Mouse (Mus musculus) heart, embryonic 13.5 days (tissue): ENCODE results near the gene Sox6. TPM values are rescaled to one million over a fixed set of nuclear protein-coding genes. Genes with fewer than 3 reads are reported as not detected.
"Not testable (repeated sequence)": the region's sequence is repeated elsewhere in the genome, so short reads cannot be mapped to it uniquely, and the experiment has no call there.

ENCODE experiments used
- ATAC-seq: fragments of 200-750 bp; cut with Nextera tagmentation; 2 replicates; pipeline ENCODE4 v1.8.0; 2017; ENCODE audit warnings: moderate TSS enrichment; ENCODE audit not compliant: insufficient number of reproducible peaks, low FRiP score, low TSS enrichment; ENCODE audit errors: extremely low read depth
- H3K27ac ChIP-seq: fragments of 300-500 bp; sonication (generic); replicated peaks from 2 replicates; pipeline ENCODE4 v1.5.1; 2015; ENCODE audit warnings: moderate library complexity, mild to moderate bottlenecking, inconsistent platforms
- H3K27me3 ChIP-seq: fragments of 300-500 bp; sonication (generic); replicated peaks from 2 replicates; pipeline ENCODE4 v1.6.1; 2015; ENCODE audit warnings: mild to moderate bottlenecking, inconsistent platforms
- H3K36me3 ChIP-seq: fragments of 300-500 bp; sonication (generic); 2 replicates; pipeline ENCODE4 v1.6.1; 2015; ENCODE audit warnings: mild to moderate bottlenecking, inconsistent platforms
- H3K4me1 ChIP-seq: fragments of 300-500 bp; sonication (generic); 2 replicates; pipeline ENCODE4 v1.6.1; 2015; ENCODE audit warnings: inconsistent platforms
- H3K4me2 ChIP-seq: fragments of 300-500 bp; sonication (generic); 2 replicates; pipeline ENCODE4 v1.6.1; 2015; ENCODE audit warnings: inconsistent platforms, mild to moderate bottlenecking, moderate library complexity
- H3K4me3 ChIP-seq: fragments of 300-500 bp; sonication (generic); 2 replicates; pipeline ENCODE4 v1.5.1; 2015; ENCODE audit warnings: moderate library complexity, mild to moderate bottlenecking, inconsistent platforms
- H3K9ac ChIP-seq: fragments of 300-500 bp; sonication (generic); 2 replicates; pipeline ENCODE4 v1.6.1; 2015; ENCODE audit warnings: inconsistent platforms, mild to moderate bottlenecking, moderate library complexity
- H3K9me3 ChIP-seq: fragments of 300-500 bp; sonication (generic); 2 replicates; pipeline ENCODE4 v1.6.1; 2016; ENCODE audit warnings: inconsistent platforms
- WGBS: fragments of 180-500 bp; shearing (Covaris S2); methylation state at CpG from one replicate; pipeline ENCODE4 v1.1.7; 2015; ENCODE audit warnings: mixed read lengths; 5-methylcytosine and 5-hydroxymethylcytosine counted together
- polyA plus RNA-seq: library from polyadenylated mRNA; unstranded; fragments of >200 nt; fragmentation: Nextera tagmentation; extraction: Ambion mirVana; gene quantifications from 2 replicates; pipeline ENCODE4 v1.2.1, GENCODE M21; 2015

Gene Sox6
- polyA plus RNA-seq = 27.2 and 30.0 TPM in 2 replicates

GRCm38 (mm10) chr7:116038511-116038910 lies at the start of gene Sox6:
Gene Sox6, minus strand, starts transcription at chr7:116038796.
- WGBS = under 1% methylated on average over 11 of the region's 11 CpGs
- Histone ChIP-seq H3K9me3 (no peaks in the 10 kb centered on the region), H3K9ac (peak within 1 kb of the TSS; percentile 77), H3K27me3 (peaks cover 41% of the 10 kb centered on the region), H3K4me1 (peaks cover 25% of the 10 kb centered on the region), H3K4me2 (peak within 1 kb of the TSS; percentile 99), H3K27ac (no peak within 1 kb of the TSS; the same call in 1 of the 2 replicates), H3K4me3 (peak within 1 kb of the TSS; percentile 68), H3K36me3 (no peaks in the 10 kb centered on the region)
- no peak for ATAC-seq

DNA sequence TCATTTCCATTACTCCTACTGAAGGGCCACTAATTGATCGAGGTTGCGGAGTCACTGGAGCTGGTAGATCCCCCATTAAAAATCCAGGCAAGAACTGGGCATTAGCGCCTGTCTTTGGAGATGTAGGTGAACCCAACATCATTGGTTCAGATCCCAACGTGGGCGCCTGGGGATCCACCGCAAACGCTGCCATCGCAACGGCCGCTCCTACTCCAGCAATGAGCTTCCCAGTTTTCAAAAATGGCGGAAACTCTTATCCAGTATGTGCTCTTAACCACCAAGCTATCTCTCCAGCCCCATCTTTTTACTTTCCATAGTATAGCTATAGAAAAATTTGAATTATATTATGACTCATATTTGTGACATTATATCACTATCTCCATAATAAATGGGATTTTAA lies 45.8 kb upstream of the Sox6 start, which contains the start of gene Gm4353:
Gene Gm4353, minus strand, starts transcription at position 270 of the 400 bp plus-strand sequence.
- not testable (repeated sequence) for H3K4me3 ChIP-seq, H3K36me3 ChIP-seq, H3K9me3 ChIP-seq, H3K27me3 ChIP-seq, ATAC-seq, H3K4me1 ChIP-seq, H3K27ac ChIP-seq, H3K4me2 ChIP-seq, H3K9ac ChIP-seq
- 87% methylated on average over 11 of the region's 11 CpGs for WGBS

DNA sequence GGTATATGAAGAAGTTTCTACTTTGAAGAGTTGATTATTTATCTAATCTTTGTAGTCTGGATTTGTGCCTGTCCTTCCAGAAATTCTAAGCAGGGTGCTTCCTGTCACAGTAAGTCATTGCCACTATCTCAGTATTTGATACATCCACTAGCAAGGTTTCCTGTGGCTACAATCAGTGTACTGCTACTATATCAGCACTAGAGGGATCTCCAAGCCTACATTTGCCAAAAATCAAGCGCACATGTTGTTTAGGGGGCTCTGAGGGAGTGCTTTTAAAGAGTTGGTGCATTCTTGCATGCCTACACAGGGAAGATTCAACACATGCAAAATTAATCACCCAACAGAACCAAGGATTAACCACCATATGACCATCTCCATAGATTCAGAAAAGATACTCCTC lies 22.1 kb upstream of the Sox6 start:
- no peaks in the 10 kb centered on the region for H3K36me3 ChIP-seq
- H3K9me3 ChIP-seq = no peaks in the 10 kb centered on the region
- no peak overlapping the region for H3K4me3 ChIP-seq
- no peak for ATAC-seq
- WGBS = 26% methylated on average over 1 of the region's 1 CpGs
- H3K9ac ChIP-seq = no peak overlapping the region
- H3K4me1 ChIP-seq = no peaks in the 10 kb centered on the region
- no peak overlapping the region for H3K4me2 ChIP-seq
- H3K27me3 ChIP-seq = no peaks in the 10 kb centered on the region
- no peak overlapping the region for H3K27ac ChIP-seq

DNA sequence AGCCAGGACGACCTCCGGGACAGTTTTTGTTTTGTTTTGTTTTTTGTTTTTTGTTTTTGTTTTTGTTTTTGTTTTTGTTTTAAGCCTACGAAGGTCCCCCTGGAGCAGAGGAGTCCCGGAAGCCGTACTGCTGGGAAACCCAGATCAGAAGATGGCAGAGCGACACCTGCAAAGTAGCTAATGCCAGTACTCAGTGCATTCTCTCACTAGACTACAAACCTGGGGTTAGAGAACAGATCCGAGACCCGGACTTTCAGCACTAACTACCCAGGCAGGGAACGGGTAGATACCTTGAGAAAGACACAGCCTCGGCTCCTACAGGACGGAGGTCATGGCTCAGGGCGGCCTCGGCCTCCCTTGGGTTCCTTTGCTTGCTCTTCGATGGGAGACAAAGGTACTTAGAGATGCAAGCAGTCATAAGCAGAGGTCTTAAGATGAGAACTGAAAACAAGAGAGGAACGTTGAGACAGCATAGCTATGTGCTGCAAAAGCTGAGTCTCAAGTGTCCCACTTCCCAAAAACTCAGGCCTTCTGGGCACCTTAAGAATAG lies 1.9 kb upstream of the Sox6 start:
- Histone ChIP-seq H3K9me3 (no peaks in the 10 kb centered on the region), H3K9ac (peak overlapping the region; percentile 61; the same call in 1 of the 2 replicates), H3K36me3 (no peaks in the 10 kb centered on the region), H3K27ac (no peak overlapping the region), H3K4me1 (peaks cover 25% of the 10 kb centered on the region), H3K27me3 (peaks cover 34% of the 10 kb centered on the region), H3K4me3 (peak overlapping the region; percentile 68), H3K4me2 (peak overlapping the region; percentile 99)
- no peak for ATAC-seq
- 22% methylated on average over 15 of the region's 15 CpGs for WGBS

GRCm38 (mm10) chr7:116039538-116040466 lies 1.2 kb upstream of the Sox6 start:
- H3K27ac ChIP-seq = no peak overlapping the region; the same call in 1 of the 2 replicates
- H3K9ac ChIP-seq = peak overlapping the region; percentile 77
- H3K4me2 ChIP-seq = peak overlapping the region; percentile 99
- peak overlapping the region; percentile 68 for H3K4me3 ChIP-seq
- H3K4me1 ChIP-seq = peaks cover 25% of the 10 kb centered on the region
- under 1% methylated on average over 48 of the region's 48 CpGs for WGBS
- no peaks in the 10 kb centered on the region for H3K9me3 ChIP-seq
- peaks cover 41% of the 10 kb centered on the region for H3K27me3 ChIP-seq
- peak; percentile 25; the same call in 1 of the 2 replicates for ATAC-seq
- no peaks in the 10 kb centered on the region for H3K36me3 ChIP-seq

GRCm38 (mm10) chr7:116039196-116039537 lies 571 bp upstream of the Sox6 start, which contains the start of gene 1110004F10Rik:
Gene 1110004F10Rik, plus strand, starts transcription at chr7:116039397.
- 0% methylated on average over 11 of the region's 11 CpGs for WGBS
- Histone ChIP-seq H3K4me3 (peak within 1 kb of the TSS; percentile 68), H3K36me3 (no peaks in the 10 kb centered on the region), H3K9ac (peak within 1 kb of the TSS; percentile 77), H3K27ac (no peak within 1 kb of the TSS; the same call in 1 of the 2 replicates), H3K9me3 (no peaks in the 10 kb centered on the region), H3K27me3 (peaks cover 41% of the 10 kb centered on the region), H3K4me1 (peaks cover 25% of the 10 kb centered on the region), H3K4me2 (peak within 1 kb of the TSS; percentile 99)
- ATAC-seq = no peak

DNA sequence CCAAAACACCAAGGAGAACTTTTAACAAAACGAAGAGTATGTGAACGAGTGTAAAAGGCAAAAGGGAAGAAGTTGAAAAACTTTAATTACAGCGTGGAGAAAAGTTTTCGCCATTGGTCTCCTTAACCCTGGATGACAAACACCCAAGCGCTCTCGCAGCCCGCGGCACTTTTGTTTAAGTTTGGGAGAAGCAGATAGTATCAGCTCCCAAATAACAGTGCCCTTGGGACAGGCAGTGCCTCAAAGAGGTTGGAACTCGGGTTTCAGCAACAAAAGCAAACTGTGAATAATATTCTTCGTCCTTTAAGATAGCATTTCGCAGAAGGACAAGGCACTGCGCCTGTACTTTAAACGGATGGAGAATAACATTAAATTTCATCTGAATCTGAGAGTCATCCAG lies 572 bp downstream of the Sox6 start:
- H3K27ac ChIP-seq = no peak overlapping the region
- H3K4me3 ChIP-seq = peak overlapping the region; percentile 68
- H3K4me1 ChIP-seq = peaks cover 25% of the 10 kb centered on the region
- H3K27me3 ChIP-seq = peaks cover 41% of the 10 kb centered on the region
- no peak for ATAC-seq
- peak overlapping the region; percentile 99 for H3K4me2 ChIP-seq
- WGBS = 2% methylated on average over 13 of the region's 13 CpGs
- H3K9me3 ChIP-seq = no peaks in the 10 kb centered on the region
- peak overlapping the region; percentile 77 for H3K9ac ChIP-seq
- no peaks in the 10 kb centered on the region for H3K36me3 ChIP-seq

- Histone ChIP-seq H3K36me3 (no peaks in the 10 kb centered on the region), H3K4me2 (peak overlapping the region; percentile 99)
- 44% methylated on average over 18 of the region's 18 CpGs for whole genome bisulfite sequencing
Observed at GRCm38 (mm10) chr7:116036591-116037555, 1.7 kb downstream of the Sox6 start.

DNA sequence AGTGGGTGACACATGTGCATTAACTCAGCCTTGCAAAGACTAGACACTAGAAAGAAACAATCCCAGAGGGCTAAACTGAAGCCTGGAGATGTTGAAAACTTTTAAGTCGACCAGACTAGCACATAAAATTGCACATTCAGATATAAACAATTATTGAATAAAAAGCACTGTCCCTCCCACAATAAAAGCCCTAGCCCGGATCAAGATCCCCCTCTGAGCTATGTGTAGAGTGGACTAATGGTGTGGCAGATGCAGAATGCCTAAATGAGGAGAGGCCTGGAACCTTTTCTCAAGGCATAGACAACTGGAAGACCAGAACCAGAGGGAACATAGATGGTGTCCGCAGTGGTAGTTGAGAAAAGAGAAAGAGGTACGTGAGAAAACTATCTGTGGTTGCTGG lies 3.1 kb downstream of the Sox6 start:
- no peaks in the 10 kb centered on the region for H3K36me3 ChIP-seq
- no peak for ATAC-seq
- H3K9me3 ChIP-seq = no peaks in the 10 kb centered on the region
- H3K4me1 ChIP-seq = peaks cover 24% of the 10 kb centered on the region
- peaks cover 41% of the 10 kb centered on the region for H3K27me3 ChIP-seq
- H3K9ac ChIP-seq = no peak overlapping the region
- no peak overlapping the region for H3K4me3 ChIP-seq
- peak overlapping the region; percentile 87 for H3K4me2 ChIP-seq
- WGBS = 61% methylated on average over 4 of the region's 4 CpGs
- H3K27ac ChIP-seq = no peak overlapping the region

More at GRCm38 (mm10) chr7:116036591-116037555, 1.7 kb downstream of the Sox6 start:
- peak overlapping the region; percentile 14 for H3K4me3 ChIP-seq
- no peaks in the 10 kb centered on the region for H3K9me3 ChIP-seq
- H3K27me3 ChIP-seq = peaks cover 41% of the 10 kb centered on the region
- peaks cover 25% of the 10 kb centered on the region for H3K4me1 ChIP-seq
- no peak for ATAC-seq
- peak overlapping the region; percentile 52; the same call in 1 of the 2 replicates for H3K9ac ChIP-seq
- no peak overlapping the region for H3K27ac ChIP-seq

GRCm38 (mm10) chr7:116034282-116034758 lies 4.3 kb downstream of the Sox6 start:
- H3K4me3 ChIP-seq = peak overlapping the region; percentile 79
- peak overlapping the region; percentile 87 for H3K4me2 ChIP-seq
- no peaks in the 10 kb centered on the region for H3K9me3 ChIP-seq
- 2% methylated on average over 25 of the region's 25 CpGs for WGBS
- H3K4me1 ChIP-seq = peaks cover 32% of the 10 kb centered on the region
- H3K9ac ChIP-seq = peak overlapping the region; percentile 90
- ATAC-seq = no peak
- no peaks in the 10 kb centered on the region for H3K36me3 ChIP-seq
- peaks cover 39% of the 10 kb centered on the region for H3K27me3 ChIP-seq
- H3K27ac ChIP-seq = peak overlapping the region; percentile 94
